Mouse (Mus musculus): ENCODE measurements around the gene Sbf2.

DNA sequence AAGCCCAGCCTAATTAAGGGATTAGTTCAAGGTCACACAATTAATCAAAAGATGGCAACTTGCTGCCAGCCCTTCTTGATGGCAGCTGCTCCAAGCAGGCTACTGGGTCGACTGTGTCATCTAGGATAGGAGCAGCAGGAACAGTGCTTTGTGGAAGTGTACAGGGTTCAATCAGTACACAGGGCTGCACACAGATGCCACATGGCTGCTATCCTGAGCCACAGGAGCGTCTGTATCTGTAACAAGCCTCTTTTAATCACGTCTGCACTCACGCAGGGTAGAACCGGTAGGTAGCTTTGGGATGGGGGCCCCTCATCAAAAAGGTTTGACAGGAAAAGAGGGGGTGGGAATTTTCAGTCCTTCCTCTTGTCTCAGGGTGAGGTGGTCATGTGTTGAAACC is 308.4 kb downstream of the Sbf2 start:
- TF ChIP-seq CTCF (IDR thresholded peaks at IDR 0.05; ENCODE audit: low read depth): no peak
- no peak for TF ChIP-seq EP300 (IDR thresholded peaks at IDR 0.05; ENCODE audit: low read depth)

Data from heart, postnatal 0 days (tissue).